Mouse (Mus musculus): ENCODE measurements around the gene Rrp1b. TPM values are rescaled to one million over a fixed set of nuclear protein-coding genes. Genes with fewer than 3 reads are reported as not detected.

Gene Rrp1b
- total RNA-seq, 2 experiments from 2014 or later, result 63.6 to 95.9 TPM

DNA sequence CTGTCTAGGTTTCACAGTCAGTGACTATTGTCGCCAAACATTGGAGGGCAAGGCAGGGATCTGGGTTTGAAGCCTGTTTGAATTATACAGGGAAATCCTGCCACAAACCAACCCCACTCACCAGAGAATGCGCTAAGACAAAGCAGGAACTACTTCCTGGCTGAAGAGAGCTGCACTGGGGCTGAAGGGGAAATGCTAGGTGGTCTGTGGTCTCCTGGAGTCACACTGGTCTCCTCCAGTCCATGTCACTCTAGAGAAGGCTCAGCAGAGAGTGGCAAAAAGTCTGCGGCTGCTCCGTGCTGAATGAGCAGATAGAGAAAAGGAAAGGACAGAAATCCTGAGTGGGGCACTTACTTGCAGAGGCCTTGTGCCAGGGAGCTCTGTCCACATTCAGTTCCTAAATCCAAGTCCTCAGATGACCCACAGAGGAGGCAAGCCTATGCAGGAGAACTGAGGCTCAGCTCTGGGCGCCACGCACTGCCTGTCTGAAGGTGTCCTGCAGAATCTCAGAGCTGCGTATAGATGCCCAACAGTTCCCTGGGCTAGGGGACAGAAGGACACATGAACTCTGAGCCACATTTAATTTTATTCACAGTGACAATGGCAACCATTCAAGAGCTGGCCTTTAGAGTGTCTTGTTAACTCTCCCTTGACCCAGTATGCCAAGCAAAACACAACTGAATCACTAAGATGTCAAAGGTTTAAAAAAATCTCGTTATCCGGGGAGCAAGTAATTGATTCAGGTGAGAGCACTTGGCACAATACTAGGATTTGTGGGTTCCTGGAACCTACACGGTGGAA lies 75.3 kb downstream of the Rrp1b start:
- no peak for ATAC-seq (replicated peaks; ENCODE audit: low FRiP score, low TSS enrichment, poor library complexity, severe bottlenecking)

Other genes starting within 250 kb of the Rrp1b start
- gene Sik1, start 180.3 kb upstream of the Rrp1b start, total RNA-seq (2014; fragmentation: Nextera tagmentation), result 4.1 and 10.3 TPM in 2 replicates
- gene Sik1, start 180.3 kb upstream of the Rrp1b start, total RNA-seq (2017), result 9.6 and 14.4 TPM in 2 replicates
- 0.47 TPM in 1 of 2 replicates, not detected in the other for gene Hsf2bp, start 249 bp downstream of the Rrp1b start, total RNA-seq (2014; fragmentation: Nextera tagmentation)
- gene Hsf2bp, start 249 bp downstream of the Rrp1b start, total RNA-seq (2017), result 0.46 TPM in 1 of 2 replicates, not detected in the other
- not detected in 2 replicates for gene Notch3, start 130.8 kb downstream of the Rrp1b start, total RNA-seq (2014; fragmentation: Nextera tagmentation)
- gene Notch3, start 130.8 kb downstream of the Rrp1b start, total RNA-seq (2017), result 0.04 TPM in 1 of 2 replicates, not detected in the other
- gene Ephx3, start 153.4 kb downstream of the Rrp1b start, total RNA-seq (2014; fragmentation: Nextera tagmentation), result not detected in 2 replicates
- gene Ephx3, start 153.4 kb downstream of the Rrp1b start, total RNA-seq (2017), result not detected in 2 replicates
- 167 and 178 TPM in 2 replicates for gene Brd4, start 248.6 kb downstream of the Rrp1b start, total RNA-seq (2014; fragmentation: Nextera tagmentation)
- 26.7 and 26.8 TPM in 2 replicates for gene Brd4, start 248.6 kb downstream of the Rrp1b start, total RNA-seq (2017)